In the genomic region with DNA sequence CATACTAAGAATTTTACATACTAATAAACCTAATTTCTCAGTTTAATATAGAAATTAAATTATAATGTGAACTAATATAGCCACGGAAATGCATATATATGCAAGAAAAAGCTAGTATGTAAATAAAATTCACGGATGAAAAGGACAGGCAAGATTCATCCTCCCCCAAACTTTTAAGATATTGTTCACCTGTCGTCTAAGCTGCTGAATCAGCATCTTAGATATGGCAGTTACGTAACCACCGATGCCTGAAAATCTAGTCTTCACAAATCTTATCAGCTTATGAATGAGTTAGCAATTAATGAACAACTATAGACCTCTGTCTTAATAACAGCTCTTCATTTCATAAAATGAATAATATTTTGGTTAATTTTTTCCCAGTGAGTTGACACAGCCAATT, we compare ENCODE assay signal across 30 mouse cellular contexts.
"Had no signal": no experiment of that assay in that cellular context is flagged by ENCODE, and none has a peak within 500 bp of the region (broad histone marks: within the 10 kb centered on the region; RNA-seq: fewer than 3 reads in every experiment).

No protein-coding gene starts in this region.

- H3K9ac ChIP-seq: heart, embryonic 12.5 days; heart, embryonic 13.5 days; heart, embryonic 15.5 days; hindbrain, embryonic 12.5 days; hindbrain, embryonic 13.5 days; hindbrain, embryonic 14.5 days; hindbrain, embryonic 15.5 days; intestine, embryonic 15.5 days; kidney, embryonic 15.5 days had no signal

- H3K4me2 ChIP-seq: heart, embryonic 11.5 days; heart, embryonic 12.5 days; heart, embryonic 13.5 days; heart, embryonic 15.5 days; hindbrain, embryonic 12.5 days; hindbrain, embryonic 13.5 days; hindbrain, embryonic 14.5 days; hindbrain, embryonic 15.5 days; intestine, embryonic 15.5 days; kidney, embryonic 15.5 days had no signal

- DNase-seq: heart, postnatal 10 days; heart, postnatal 14 days; heart, postnatal 36 days; heart, postnatal 4 days; kidney, adult 11 months; kidney, adult 2 months; kidney, adult 8-10 months; kidney, adult 9 months; kidney, postnatal 10 days; kidney, postnatal 14 days; kidney, postnatal 25 days; kidney, postnatal 36 days; kidney, postnatal 4 days; layer of hippocampus, adult 9-11 months; layer of hippocampus, postnatal 36 days had no signal

- H3K27me3 ChIP-seq: heart, embryonic 12.5 days; heart, embryonic 13.5 days; heart, embryonic 15.5 days; hindbrain, embryonic 12.5 days; hindbrain, embryonic 13.5 days; hindbrain, embryonic 15.5 days; intestine, embryonic 15.5 days; kidney, embryonic 15.5 days had no signal

- H3K27ac ChIP-seq: heart, embryonic 13.5 days; heart, embryonic 15.5 days; hindbrain, embryonic 10.5 days; hindbrain, embryonic 12.5 days; hindbrain, embryonic 13.5 days; hindbrain, embryonic 14.5 days; hindbrain, embryonic 15.5 days; hindbrain, postnatal 0 days; intestine, embryonic 15.5 days; kidney, embryonic 15.5 days; kidney, postnatal 0 days; layer of hippocampus, adult 2 months; left cerebral cortex, adult 2 months had no signal

- H3K9me3 ChIP-seq: heart, embryonic 12.5 days; heart, embryonic 13.5 days; heart, embryonic 15.5 days; hindbrain, embryonic 10.5 days; hindbrain, embryonic 12.5 days; hindbrain, embryonic 13.5 days; hindbrain, embryonic 15.5 days; intestine, embryonic 15.5 days; kidney, embryonic 15.5 days had no signal

- H3K4me3 ChIP-seq: heart, embryonic 12.5 days; heart, embryonic 13.5 days; heart, embryonic 15.5 days; hindbrain, embryonic 10.5 days; hindbrain, embryonic 12.5 days; hindbrain, embryonic 13.5 days; hindbrain, embryonic 15.5 days; intestine, embryonic 15.5 days; kidney, embryonic 15.5 days; layer of hippocampus, adult 2 months; left cerebral cortex, adult 2 months had no signal

- H3K4me1 ChIP-seq: heart, embryonic 12.5 days; heart, embryonic 13.5 days; heart, embryonic 15.5 days; hindbrain, embryonic 10.5 days; hindbrain, embryonic 12.5 days; hindbrain, embryonic 13.5 days; hindbrain, embryonic 15.5 days; intestine, embryonic 15.5 days; kidney, embryonic 15.5 days had no signal
